Mouse (Mus musculus) embryonic facial prominence, embryonic 14.5 days (tissue): ENCODE measurements at regions not wholly inside any gene's neighbourhood (a gene's known extent, or its start where the extent isn't known, plus 50 kb on each side); places are given as distances from the start of the nearest gene placed in this dataset.
A peak's percentile ranks its signal among the peaks of the same experiment; 100 is the strongest.

ENCODE experiments used
- ATAC-seq: fragments of 200-750 bp; cut with Nextera tagmentation; 2 replicates; pipeline ENCODE4 v1.8.0; 2017; ENCODE audit warnings: low read depth, moderate number of reproducible peaks, moderate TSS enrichment
- DNase-seq: peaks from one replicate; pipeline ENCODE4 v3.0.0-alpha.2; 2015; ENCODE audit warnings: low spot score
- H3K27ac ChIP-seq: fragments of 300-500 bp; sonication (generic); replicated peaks from 2 replicates; pipeline ENCODE4 v1.5.1; 2014; ENCODE audit warnings: low read depth, mild to moderate bottlenecking, low read length, moderate library complexity
- H3K27me3 ChIP-seq: fragments of 300-500 bp; sonication (generic); replicated peaks from 2 replicates; pipeline ENCODE4 v1.6.1; 2014; ENCODE audit warnings: low read length; ENCODE audit not compliant: control insufficient read depth, insufficient read depth
- H3K36me3 ChIP-seq: fragments of 300-500 bp; sonication (generic); 2 replicates; pipeline ENCODE4 v1.6.1; 2014; ENCODE audit warnings: low read length, mixed read lengths; ENCODE audit not compliant: control insufficient read depth, insufficient read depth
- H3K4me1 ChIP-seq: fragments of 300-500 bp; sonication (generic); 2 replicates; pipeline ENCODE4 v1.6.1; 2014; ENCODE audit warnings: antibody characterized with exemption, low read length; ENCODE audit not compliant: control insufficient read depth, insufficient read depth
- H3K4me2 ChIP-seq: fragments of 300-500 bp; sonication (generic); 2 replicates; pipeline ENCODE4 v1.6.1; 2014; ENCODE audit warnings: low read depth, mild to moderate bottlenecking, low read length, moderate library complexity, mixed read lengths
- H3K4me3 ChIP-seq: fragments of 300-500 bp; sonication (generic); 2 replicates; pipeline ENCODE4 v1.5.1; 2014; ENCODE audit warnings: low read depth, mild to moderate bottlenecking, low read length
- H3K9ac ChIP-seq: fragments of 300-500 bp; sonication (generic); 2 replicates; pipeline ENCODE4 v1.6.1; 2014; ENCODE audit warnings: low read depth, mild to moderate bottlenecking, low read length, moderate library complexity, mixed read lengths
- H3K9me3 ChIP-seq: fragments of 300-500 bp; sonication (generic); 2 replicates; pipeline ENCODE4 v1.6.1; 2016; ENCODE audit warnings: low read length; ENCODE audit not compliant: control insufficient read depth
- WGBS: fragments of 180-500 bp; shearing (Covaris S2); extraction: QIAGEN DNeasy Blood & Tissue Kit; methylation state at CpG from one replicate; pipeline ENCODE4 v1.1.7; 2014; 5-methylcytosine and 5-hydroxymethylcytosine counted together

DNA sequence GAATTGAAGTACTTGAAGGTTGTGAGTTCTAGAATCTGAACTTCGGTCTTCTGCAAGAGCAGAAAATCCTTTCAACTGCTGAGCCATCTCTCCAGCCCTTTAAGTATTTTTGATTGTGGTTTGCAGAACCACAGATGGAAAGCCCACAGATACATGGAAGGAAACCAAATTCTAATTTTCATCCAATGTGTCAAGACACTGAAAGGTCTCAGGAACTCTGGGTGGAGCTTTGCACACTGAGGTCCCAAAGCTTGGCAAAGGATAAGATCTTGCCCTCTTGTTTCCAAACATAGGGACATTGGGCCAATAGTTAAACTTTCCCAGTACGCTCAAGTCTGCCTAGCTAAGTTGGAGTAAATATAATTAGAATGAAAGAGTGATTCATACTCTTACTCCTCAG is 102.6 kb upstream of the Ado start:
- Histone ChIP-seq H3K27me3 (no peaks in the 10 kb centered on the region), H3K9ac (no peak overlapping the region), H3K4me3 (no peak overlapping the region), H3K9me3 (no peaks in the 10 kb centered on the region), H3K36me3 (no peaks in the 10 kb centered on the region), H3K4me1 (peaks cover 16% of the 10 kb centered on the region), H3K27ac (no peak overlapping the region), H3K4me2 (no peak overlapping the region)
- DNase-seq (no peak), ATAC-seq (no peak)
- WGBS = 86% methylated on average over 2 of the region's 2 CpGs

DNA sequence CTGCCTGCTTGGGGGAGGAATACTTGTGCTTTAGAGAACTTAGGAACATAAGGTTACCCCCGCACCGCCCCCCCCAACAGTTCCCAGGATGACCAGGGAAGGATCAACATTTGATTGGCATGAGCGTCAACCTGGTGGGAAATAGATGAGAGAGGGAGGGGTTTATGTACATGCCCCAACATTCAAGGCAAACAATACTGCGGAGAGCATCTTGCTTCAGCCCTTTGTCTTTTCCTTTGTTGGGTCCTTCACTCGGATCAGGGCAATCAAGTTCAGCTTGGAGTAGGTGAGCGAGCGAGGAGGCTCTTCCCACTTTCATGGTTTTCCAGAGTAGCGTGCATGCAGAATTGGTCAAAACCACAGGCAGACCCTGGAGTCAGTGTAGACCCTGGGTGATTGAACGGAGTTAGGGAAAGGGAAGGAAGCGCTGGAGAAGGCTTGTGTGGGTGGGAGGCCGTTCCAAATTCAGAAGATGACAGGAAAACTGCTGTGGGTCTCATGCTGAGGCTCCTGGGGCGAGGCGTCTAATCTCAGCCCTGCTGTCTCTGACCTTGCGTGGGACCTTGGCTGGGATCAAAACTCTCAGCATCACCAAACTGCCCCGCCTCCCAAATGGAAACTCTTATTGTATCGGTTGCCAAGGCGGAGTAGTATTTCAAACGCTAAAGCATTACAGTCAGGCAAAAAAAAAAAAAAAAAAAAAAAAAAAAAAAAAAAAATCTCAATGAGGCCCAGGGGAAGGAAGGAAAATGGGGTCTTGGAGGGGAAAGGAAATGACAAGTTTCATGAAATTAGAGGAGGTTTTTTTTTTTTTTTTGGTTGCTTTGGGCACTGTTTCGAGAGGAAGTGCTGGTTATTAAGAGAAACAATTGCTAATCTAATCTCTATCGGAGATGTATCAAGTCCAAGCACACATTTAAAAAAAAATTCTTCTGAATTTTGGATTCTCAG is 99.3 kb upstream of the Ado start:
- Histone ChIP-seq H3K4me2 (peak overlapping the region; percentile 57), H3K36me3 (no peaks in the 10 kb centered on the region), H3K27ac (peak overlapping the region; percentile 50), H3K4me3 (peak overlapping the region; percentile 23), H3K4me1 (peaks cover 18% of the 10 kb centered on the region), H3K9ac (peak overlapping the region; percentile 28; the same call in 1 of the 2 replicates), H3K27me3 (no peaks in the 10 kb centered on the region), H3K9me3 (no peaks in the 10 kb centered on the region)
- ATAC-seq = 0 out of 2 replicates have a peak, but pooled peaks have one; percentile 30
- 23% methylated on average over 20 of the region's 20 CpGs for whole genome bisulfite sequencing
- DNase-seq = peak; percentile 87

GRCm38 (mm10) chr10:67646659-67647559 is 98.2 kb upstream of the Ado start:
- ATAC-seq = 0 out of 2 replicates have a peak, but pooled peaks have one; percentile 55
- Histone ChIP-seq H3K27me3 (no peaks in the 10 kb centered on the region), H3K9ac (peak overlapping the region; percentile 28; the same call in 1 of the 2 replicates), H3K4me1 (peaks cover 18% of the 10 kb centered on the region), H3K36me3 (no peaks in the 10 kb centered on the region), H3K9me3 (no peaks in the 10 kb centered on the region), H3K4me2 (peak overlapping the region; percentile 57), H3K4me3 (peak overlapping the region; percentile 23), H3K27ac (no peak overlapping the region)
- WGBS = 10% methylated on average over 13 of the region's 14 CpGs
- DNase-seq = peak; percentile 57

DNA sequence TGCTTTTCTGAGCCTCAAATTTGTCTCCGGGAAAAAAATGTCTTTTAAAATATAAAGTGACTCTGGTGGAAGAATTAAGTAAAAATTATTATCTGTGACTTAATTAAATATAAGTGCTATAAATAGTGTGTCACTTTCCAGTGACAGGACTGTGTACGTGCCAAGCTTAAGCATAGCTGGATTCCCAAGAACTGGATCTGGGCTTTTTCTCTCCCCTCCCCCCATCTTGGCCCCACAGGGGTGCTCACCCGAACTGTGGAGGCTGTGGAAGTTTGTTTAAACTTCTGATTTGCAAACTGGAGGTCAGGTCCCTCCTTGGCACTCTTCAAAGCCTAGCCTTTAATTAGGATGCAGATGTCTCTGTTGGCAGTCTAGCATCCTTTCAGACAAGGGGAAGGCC is 97.1 kb upstream of the Ado start:
- Histone ChIP-seq H3K36me3 (no peaks in the 10 kb centered on the region), H3K27me3 (no peaks in the 10 kb centered on the region), H3K27ac (no peak overlapping the region), H3K4me1 (peaks cover 18% of the 10 kb centered on the region), H3K9ac (no peak overlapping the region), H3K9me3 (no peaks in the 10 kb centered on the region), H3K4me3 (no peak overlapping the region), H3K4me2 (no peak overlapping the region)
- 57% methylated on average over 3 of the region's 3 CpGs for WGBS
- no peak for ATAC-seq
- DNase-seq = no peak

GRCm38 (mm10) chr10:67644280-67644679 is 95.5 kb upstream of the Ado start:
- Histone ChIP-seq H3K4me2 (no peak overlapping the region), H3K9me3 (no peaks in the 10 kb centered on the region), H3K36me3 (no peaks in the 10 kb centered on the region), H3K4me3 (no peak overlapping the region), H3K4me1 (peaks cover 18% of the 10 kb centered on the region), H3K27ac (no peak overlapping the region), H3K9ac (no peak overlapping the region), H3K27me3 (no peaks in the 10 kb centered on the region)
- WGBS = 41% methylated on average over 1 of the region's 1 CpGs
- DNase-seq (peak; percentile 32), ATAC-seq (no peak)

DNA sequence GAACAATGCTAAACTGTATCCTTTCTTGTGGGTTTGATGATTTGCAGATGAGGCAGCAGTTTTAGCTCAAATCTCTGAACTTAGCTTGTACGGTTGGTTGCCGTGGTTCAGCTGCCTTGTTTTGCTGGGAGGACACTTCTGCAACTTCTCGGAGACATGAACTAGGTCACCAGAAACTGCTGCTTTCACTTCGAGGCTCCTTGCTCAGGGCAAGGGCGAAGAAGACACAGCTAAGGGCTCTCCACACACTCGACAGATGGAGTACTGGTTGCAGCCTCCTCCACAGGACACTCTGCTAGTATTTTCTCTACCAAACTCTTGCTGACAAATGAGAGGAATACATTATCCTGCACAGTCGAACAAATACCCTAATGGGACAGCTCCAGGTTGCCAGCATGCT is 94.9 kb upstream of the Ado start:
- no peak overlapping the region for H3K9ac ChIP-seq
- 29% methylated on average over 7 of the region's 7 CpGs for WGBS
- no peaks in the 10 kb centered on the region for H3K27me3 ChIP-seq
- DNase-seq (no peak), ATAC-seq (no peak)
- 0 out of 2 replicates have a peak overlapping the region, but pooled peaks have one; percentile 44 for H3K27ac ChIP-seq
- H3K4me1 ChIP-seq = peaks cover 18% of the 10 kb centered on the region
- no peaks in the 10 kb centered on the region for H3K36me3 ChIP-seq
- H3K4me3 ChIP-seq = no peak overlapping the region
- H3K4me2 ChIP-seq = no peak overlapping the region
- no peaks in the 10 kb centered on the region for H3K9me3 ChIP-seq

- H3K9me3 ChIP-seq = no peaks in the 10 kb centered on the region
- H3K9ac ChIP-seq = no peak overlapping the region
- peak overlapping the region; percentile 44; the same call in 1 of the 2 replicates for H3K4me2 ChIP-seq
- H3K4me1 ChIP-seq = no peaks in the 10 kb centered on the region
- DNase-seq = no peak
- WGBS = 49% methylated on average over 5 of the region's 5 CpGs
- no peak overlapping the region for H3K4me3 ChIP-seq
- no peak overlapping the region for H3K27ac ChIP-seq
- ATAC-seq = no peak
- H3K36me3 ChIP-seq = no peaks in the 10 kb centered on the region
- H3K27me3 ChIP-seq = no peaks in the 10 kb centered on the region
Measured at GRCm38 (mm10) chr10:67637339-67637738, 88.6 kb upstream of the Ado start.

- no peak; the same call in 1 of the 2 replicates for ATAC-seq
Measured at GRCm38 (mm10) chr10:67636569-67636968, 87.8 kb upstream of the Ado start.

More at GRCm38 (mm10) chr10:67636569-67636968, 87.8 kb upstream of the Ado start:
- Histone ChIP-seq H3K9ac (no peak overlapping the region), H3K27ac (no peak overlapping the region), H3K4me1 (no peaks in the 10 kb centered on the region), H3K9me3 (no peaks in the 10 kb centered on the region), H3K4me2 (peak overlapping the region; percentile 44), H3K27me3 (no peaks in the 10 kb centered on the region), H3K36me3 (no peaks in the 10 kb centered on the region), H3K4me3 (0 out of 2 replicates have a peak overlapping the region, but pooled peaks have one; percentile 10)
- DNase-seq = peak; percentile 52
- 3% methylated on average over 13 of the region's 13 CpGs for WGBS
